ENCODE assay signal across 15 mouse cellular contexts in the genomic region with DNA sequence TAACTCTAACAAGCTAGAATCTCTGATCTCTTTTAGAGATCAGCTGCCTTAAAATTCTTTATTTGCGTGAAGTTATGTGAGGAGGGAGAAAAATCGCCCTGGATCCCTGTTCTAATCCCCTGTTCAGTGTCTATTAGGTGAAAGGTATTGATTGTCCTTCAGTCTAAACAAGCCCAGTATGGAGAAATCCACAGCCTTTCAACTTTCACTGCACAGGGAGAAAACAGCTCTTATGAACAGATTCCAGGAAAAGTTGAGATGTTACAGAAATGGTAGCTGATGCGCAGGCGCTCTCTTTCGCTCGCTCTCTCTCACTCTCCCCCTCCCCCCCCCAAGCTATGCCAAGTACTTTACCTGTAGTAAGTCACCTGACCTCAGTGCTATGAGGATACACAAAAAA.
"Had no signal": no experiment of that assay in that cellular context is flagged by ENCODE, and none has a peak within 500 bp of the region (broad histone marks: within the 10 kb centered on the region; RNA-seq: fewer than 3 reads in every experiment).

No protein-coding gene starts in this region.

- H3K4me3 ChIP-seq: midbrain, embryonic 13.5 days; midbrain, embryonic 15.5 days; neural tube, embryonic 12.5 days; stomach, embryonic 15.5 days had no signal

- DNase-seq: lung, embryonic 14.5 days; lung, postnatal 10 days; right cerebral cortex, postnatal 14 days; thymus, adult 2 months; thymus, postnatal 25 days; thymus, postnatal 4 days had no signal

- H3K27ac ChIP-seq: liver, embryonic 14.5 days; macrophage; midbrain, embryonic 13.5 days; midbrain, embryonic 15.5 days; neural tube, embryonic 12.5 days; stomach, embryonic 15.5 days; stomach, postnatal 0 days had no signal

- H3K4me1 ChIP-seq: stomach, embryonic 15.5 days had no signal

- H3K9ac ChIP-seq: liver, embryonic 14.5 days; lung, embryonic 14.5 days; midbrain, embryonic 13.5 days; midbrain, embryonic 15.5 days; neural tube, embryonic 12.5 days; stomach, embryonic 15.5 days had no signal

- ATAC-seq: midbrain, embryonic 13.5 days; midbrain, embryonic 15.5 days had no signal

- H3K9me3 ChIP-seq: megakaryocyte, embryonic 14.5 days; midbrain, embryonic 13.5 days; midbrain, embryonic 15.5 days; neural tube, embryonic 12.5 days; stomach, embryonic 15.5 days had no signal

- H3K36me3 ChIP-seq: midbrain, embryonic 13.5 days; midbrain, embryonic 15.5 days; neural tube, embryonic 12.5 days had no signal

- H3K27me3 ChIP-seq: megakaryocyte, embryonic 14.5 days; midbrain, embryonic 13.5 days; midbrain, embryonic 15.5 days; neural tube, embryonic 12.5 days; stomach, embryonic 15.5 days had no signal

- H3K4me2 ChIP-seq: lung, embryonic 14.5 days; midbrain, embryonic 11.5 days; midbrain, embryonic 13.5 days; midbrain, embryonic 15.5 days; neural tube, embryonic 12.5 days; stomach, embryonic 15.5 days had no signal
